In the genomic region with DNA sequence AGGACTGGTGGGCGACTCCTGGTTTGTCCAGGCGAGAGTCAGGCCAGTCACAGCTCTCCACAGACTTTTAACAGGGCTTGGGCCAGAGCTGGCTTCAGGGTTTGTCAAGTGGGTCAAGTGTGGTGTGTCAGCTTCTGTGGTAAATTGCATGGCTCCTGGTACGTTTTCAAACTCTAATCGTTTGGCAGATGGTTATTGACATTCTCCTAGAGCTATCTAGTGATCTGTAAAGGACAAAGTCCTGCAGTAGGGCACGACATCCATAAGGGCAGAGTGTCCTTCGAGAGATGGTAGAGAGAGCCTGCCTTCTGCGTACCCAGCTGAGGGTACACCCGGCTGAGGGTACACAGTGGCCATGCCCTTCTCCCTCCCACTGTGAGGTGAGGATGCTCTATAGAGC, we compare ENCODE assay signal across 20 mouse cellular contexts. TPM values are rescaled to one million over a fixed set of nuclear protein-coding genes. Genes with fewer than 3 reads are reported as not detected.
A peak's percentile ranks its signal among the peaks of the same experiment; 100 is the strongest.
DNase-seq lines count a peak whose midpoint lies in the region; ATAC-seq and TF ChIP-seq lines count a peak whose summit lies in the region.
"Had no signal": no experiment of that assay in that cellular context is flagged by ENCODE, and none has a peak within 500 bp of the region (broad histone marks: within the 10 kb centered on the region; RNA-seq: fewer than 3 reads in every experiment).

No protein-coding gene starts in this region.

- H3K27ac ChIP-seq in liver, adult 2 months (replicated peaks; ENCODE audit: insufficient read depth, low read depth, low read length) = peak overlapping the region; percentile 27; the same call in 1 of the 2 replicates
- no peak overlapping the region for H3K27ac ChIP-seq in liver, embryonic 11.5 days (ENCODE audit: low read depth, low read length)
- no peak overlapping the region for H3K27ac ChIP-seq in midbrain, embryonic 11.5 days (ENCODE audit: low read depth, low read length)
- no peak overlapping the region for H3K27ac ChIP-seq in midbrain, embryonic 16.5 days (ENCODE audit: low read length)

- H3K27me3 ChIP-seq in liver, adult 2 months (ENCODE audit: control insufficient read depth, insufficient read depth, low read length) = no peaks in the 10 kb centered on the region
- no peaks in the 10 kb centered on the region for H3K27me3 ChIP-seq in liver, embryonic 11.5 days (replicated peaks; ENCODE audit: control insufficient read depth, insufficient read depth, low read length)
- no peaks in the 10 kb centered on the region for H3K27me3 ChIP-seq in midbrain, embryonic 11.5 days (ENCODE audit: control insufficient read depth, insufficient read depth, low read length)
- no peaks in the 10 kb centered on the region for H3K27me3 ChIP-seq in midbrain, embryonic 16.5 days (ENCODE audit: control insufficient read depth, insufficient read depth, low read depth, low read length)
- H3K27me3 ChIP-seq: CH12.LX, Patski had no signal

- H3K79me2 ChIP-seq in liver, adult 2 months (ENCODE audit: control insufficient read depth, insufficient read depth, low read length) = no peaks in the 10 kb centered on the region

- peaks cover 6% of the 10 kb centered on the region; the same call in 1 of the 2 replicates for H3K4me1 ChIP-seq in liver, adult 2 months (ENCODE audit: control insufficient read depth, insufficient read depth, low read length)
- H3K4me1 ChIP-seq in liver, embryonic 11.5 days (replicated peaks; ENCODE audit: control insufficient read depth, insufficient read depth, low read length) = no peaks in the 10 kb centered on the region
- H3K4me1 ChIP-seq in midbrain, embryonic 11.5 days (ENCODE audit: control insufficient read depth, insufficient read depth, low read length) = no peaks in the 10 kb centered on the region
- H3K4me1 ChIP-seq in midbrain, embryonic 16.5 days (ENCODE audit: control insufficient read depth, insufficient read depth, low read length) = no peaks in the 10 kb centered on the region

- H3K4me3 ChIP-seq in liver, adult 2 months (ENCODE audit: insufficient read depth, low read depth, low read length) = no peak overlapping the region
- no peak overlapping the region for H3K4me3 ChIP-seq in liver, embryonic 11.5 days (ENCODE audit: low read depth, low read length)
- H3K4me3 ChIP-seq in midbrain, embryonic 11.5 days (ENCODE audit: low read depth, low read length) = no peak overlapping the region
- H3K4me3 ChIP-seq in midbrain, embryonic 16.5 days (ENCODE audit: low read depth, low read length) = no peak overlapping the region

- no peaks in the 10 kb centered on the region for H3K9me3 ChIP-seq in liver, embryonic 11.5 days (ENCODE audit: control insufficient read depth, low read length)
- H3K9me3 ChIP-seq in midbrain, embryonic 11.5 days (ENCODE audit: control insufficient read depth, low read length) = no peaks in the 10 kb centered on the region
- H3K9me3 ChIP-seq in midbrain, embryonic 16.5 days (replicated peaks; ENCODE audit: control insufficient read depth, low read length, poor library complexity, severe bottlenecking) = no peaks in the 10 kb centered on the region

- no peak overlapping the region for H3K9ac ChIP-seq in liver, adult 2 months (ENCODE audit: low read depth, low read length)
- no peak overlapping the region for H3K9ac ChIP-seq in liver, embryonic 11.5 days (ENCODE audit: low read depth, low read length)
- no peak overlapping the region for H3K9ac ChIP-seq in midbrain, embryonic 11.5 days (ENCODE audit: low read length)
- H3K9ac ChIP-seq in midbrain, embryonic 16.5 days (ENCODE audit: low read depth, low read length) = no peak overlapping the region

- DNase-seq in liver, adult 2 months (ENCODE audit: extremely low read depth, low read depth, low spot score) = peak; percentile 91
- no peak for DNase-seq in liver, embryonic 11.5 days (ENCODE audit: low spot score)
- peak; percentile 23 for DNase-seq in midbrain, embryonic 11.5 days (ENCODE audit: low spot score, missing footprints)
- DNase-seq: adrenal gland, adult 2 months; adrenal gland, adult 8-10 months; adrenal gland, postnatal 10 days; adrenal gland, postnatal 14 days; adrenal gland, postnatal 25 days; adrenal gland, postnatal 36 days; B cell, adult 2 months; cerebellum, adult 11 months; cerebellum, adult 11-12 months; cerebellum, adult 18-20 months had no signal

- no peaks in the 10 kb centered on the region for H3K36me3 ChIP-seq in liver, adult 2 months (ENCODE audit: control insufficient read depth, insufficient read depth, low read length)
- no peaks in the 10 kb centered on the region for H3K36me3 ChIP-seq in liver, embryonic 11.5 days (ENCODE audit: control insufficient read depth, insufficient read depth, low read length)
- no peaks in the 10 kb centered on the region for H3K36me3 ChIP-seq in midbrain, embryonic 11.5 days (ENCODE audit: control insufficient read depth, insufficient read depth, low read length)
- no peaks in the 10 kb centered on the region for H3K36me3 ChIP-seq in midbrain, embryonic 16.5 days (ENCODE audit: control insufficient read depth, insufficient read depth, low read length)
- H3K36me3 ChIP-seq: G1E had no signal

- no peak for TF ChIP-seq CTCF in liver, adult 2 months (IDR thresholded peaks at IDR 0.05; ENCODE audit: low read depth, low read length)

- ATAC-seq in liver, embryonic 11.5 days (replicated peaks; ENCODE audit: low FRiP score) = no peak
- ATAC-seq in midbrain, embryonic 11.5 days (ENCODE audit: low FRiP score) = no peak
- no peak for ATAC-seq in midbrain, embryonic 16.5 days
- ATAC-seq: activated CD4-positive, CD25-positive, alpha-beta regulatory T cell, adult 4 months; CD4-positive, CD25-positive, alpha-beta regulatory T cell, adult 4 months; Patski had no signal

- H3K4me2 ChIP-seq in liver, embryonic 11.5 days = no peak overlapping the region
- no peak overlapping the region for H3K4me2 ChIP-seq in midbrain, embryonic 11.5 days
- H3K4me2 ChIP-seq in midbrain, embryonic 16.5 days (ENCODE audit: low read length) = no peak overlapping the region

- no peak for TF ChIP-seq POLR2A in liver, adult 2 months (IDR thresholded peaks at IDR 0.05; ENCODE audit: extremely low read depth, insufficient read depth, low read length)

- WGBS in liver, adult 2 months = 30% methylated on average over 8 of the region's 8 CpGs
- 78% methylated on average over 8 of the region's 8 CpGs for WGBS in liver, embryonic 11.5 days
- 90% methylated on average over 8 of the region's 8 CpGs for WGBS in midbrain, embryonic 11.5 days
- WGBS in midbrain, embryonic 16.5 days = 90% methylated on average over 8 of the region's 8 CpGs

RNA-seq across cellular contexts. Expression of a gene that starts 10.7 kb away (rescaled TPM):
- total RNA-seq in liver, adult 2 months (2014; rRNA removed) = 37.7 and 41.5 TPM in 2 replicates
- polyA plus RNA-seq in liver, adult 2 months (2012; rRNA removed) = 21.4 and 24.0 TPM in 2 replicates
- 4.9 and 5.3 TPM in 2 replicates for polyA plus RNA-seq in liver, embryonic 11.5 days (2014; fragmentation: Nextera tagmentation; extraction: Ambion mirVana)
- polyA plus RNA-seq in midbrain, embryonic 11.5 days (2014; fragmentation: Nextera tagmentation; extraction: Ambion mirVana) = 0.40 and 0.52 TPM in 2 replicates
- 0.68 and 1.2 TPM in 2 replicates for polyA plus RNA-seq in midbrain, embryonic 16.5 days (2015; fragmentation: Nextera tagmentation; extraction: Ambion mirVana)
- polyA plus RNA-seq: C2C12, G1E had no signal
